In the genomic region with DNA sequence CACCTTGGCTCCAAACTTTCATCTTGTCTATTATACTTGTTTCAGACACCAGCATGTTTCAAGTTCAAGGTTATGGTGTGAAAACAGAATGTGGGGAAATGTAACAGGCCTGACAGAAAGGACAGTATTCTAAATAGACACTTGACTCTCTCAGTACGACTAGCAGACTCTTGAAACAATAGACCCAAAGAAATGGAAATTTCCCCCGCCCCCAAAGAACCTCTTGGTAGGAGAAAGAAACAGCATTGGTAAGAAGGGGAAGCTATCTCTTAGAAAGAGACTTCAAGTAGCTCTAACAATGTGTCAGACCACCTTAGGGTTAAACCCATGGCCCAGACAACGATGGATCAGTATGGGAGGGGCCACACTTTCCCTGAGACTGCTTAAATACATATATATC, we compare ENCODE assay signal across 17 mouse cellular contexts.
"Had no signal": no experiment of that assay in that cellular context is flagged by ENCODE, and none has a peak within 500 bp of the region (broad histone marks: within the 10 kb centered on the region; RNA-seq: fewer than 3 reads in every experiment).

No protein-coding gene starts in this region.

- H3K36me3 ChIP-seq: lung, embryonic 15.5 days; midbrain, embryonic 13.5 days; midbrain, embryonic 15.5 days; neural tube, embryonic 12.5 days; stomach, embryonic 15.5 days had no signal

- H3K4me1 ChIP-seq: lung, embryonic 15.5 days; megakaryocyte, embryonic 14.5 days; midbrain, embryonic 13.5 days; neural tube, embryonic 12.5 days; stomach, embryonic 15.5 days had no signal

- H3K9me3 ChIP-seq: lung, embryonic 15.5 days; midbrain, embryonic 13.5 days; midbrain, embryonic 15.5 days; neural tube, embryonic 12.5 days; stomach, embryonic 15.5 days had no signal

- H3K4me2 ChIP-seq: lung, embryonic 15.5 days; midbrain, embryonic 11.5 days; midbrain, embryonic 13.5 days; midbrain, embryonic 15.5 days; neural tube, embryonic 12.5 days; stomach, embryonic 15.5 days had no signal

- DNase-seq: lung, adult 2 months; lung, postnatal 14 days; lung, postnatal 36 days; right cerebral cortex, postnatal 14 days; thymus, adult 2 months; thymus, postnatal 25 days; thymus, postnatal 4 days had no signal

- H3K9ac ChIP-seq: lung, embryonic 15.5 days; midbrain, embryonic 13.5 days; midbrain, embryonic 15.5 days; neural tube, embryonic 12.5 days; stomach, embryonic 15.5 days had no signal

- ATAC-seq: lung, postnatal 0 days; midbrain, embryonic 15.5 days had no signal

- H3K27me3 ChIP-seq: lung, embryonic 15.5 days; megakaryocyte, embryonic 14.5 days; midbrain, embryonic 13.5 days; midbrain, embryonic 15.5 days; neural tube, embryonic 12.5 days; stomach, embryonic 15.5 days had no signal

- H3K27ac ChIP-seq: lung, embryonic 15.5 days; macrophage; midbrain, embryonic 13.5 days; midbrain, embryonic 15.5 days; neural tube, embryonic 12.5 days; stomach, embryonic 15.5 days; stomach, postnatal 0 days had no signal

- H3K4me3 ChIP-seq: lung, embryonic 15.5 days; megakaryocyte, embryonic 14.5 days; midbrain, embryonic 13.5 days; midbrain, embryonic 15.5 days; neural tube, embryonic 12.5 days; stomach, embryonic 15.5 days had no signal
